Mouse (Mus musculus): Measurements from ENCODE around the gene Zbtb6.
A peak's percentile ranks its signal among the peaks of the same experiment; 100 is the strongest.

Gene Zbtb6

DNA sequence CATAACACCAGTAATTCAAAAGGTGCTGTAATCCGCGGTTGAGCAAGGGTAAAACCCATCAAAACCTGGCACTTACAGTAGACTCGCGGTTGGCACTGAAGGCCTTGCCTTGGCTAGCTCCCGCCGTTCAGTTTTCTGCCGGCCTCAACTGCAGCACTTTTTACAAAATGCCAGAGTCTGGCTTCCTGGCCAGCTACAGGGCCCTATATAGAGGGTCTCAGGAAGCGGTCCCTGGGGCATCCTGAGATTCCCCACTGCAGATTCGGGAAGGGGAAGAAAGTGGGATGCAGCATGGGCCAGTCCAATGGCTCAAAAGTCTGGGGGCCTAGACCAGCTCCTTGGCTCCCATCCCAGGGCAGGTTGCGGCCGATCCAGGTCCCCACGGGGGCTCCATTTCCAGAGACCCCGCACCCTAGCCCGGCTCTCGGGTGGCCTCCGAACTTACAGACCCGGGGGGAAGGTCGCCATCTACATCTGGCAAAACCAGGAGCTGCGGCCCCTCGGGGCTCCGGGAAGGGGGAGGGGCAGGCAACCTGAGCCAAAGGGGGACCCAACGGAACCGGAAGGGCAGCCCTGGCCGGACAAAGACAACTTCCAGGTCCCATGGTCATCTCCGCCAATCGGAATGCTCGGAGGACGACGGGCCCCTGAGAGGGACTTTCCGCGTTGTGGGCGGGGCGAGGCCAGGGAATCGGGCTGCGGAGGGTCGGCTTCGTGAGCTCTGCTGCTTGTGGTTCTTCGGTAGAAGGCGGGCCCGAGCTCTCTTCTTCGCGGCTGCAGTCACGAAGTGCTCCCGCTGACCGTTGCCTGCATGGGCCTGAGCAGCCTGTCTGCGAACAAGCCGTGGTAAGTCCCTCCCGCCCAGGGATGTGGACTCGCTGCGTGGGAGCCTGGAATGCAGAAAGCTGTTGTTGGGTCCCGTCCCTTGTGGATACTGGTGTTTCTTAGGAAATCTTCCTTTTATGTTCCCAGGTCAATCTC, at the start of gene Zbtb6, which contains the start of the genes Zbtb26 and Rabgap1:
TSS of gene Zbtb6 (minus strand) at position 561 of the 981 bp plus-strand sequence.
TSS of gene Zbtb26 (minus strand) at position 525 of the 981 bp plus-strand sequence.
TSS of gene Rabgap1 (plus strand) at position 669 of the 981 bp plus-strand sequence.
- peak; percentile 93 for DNase-seq

DNA sequence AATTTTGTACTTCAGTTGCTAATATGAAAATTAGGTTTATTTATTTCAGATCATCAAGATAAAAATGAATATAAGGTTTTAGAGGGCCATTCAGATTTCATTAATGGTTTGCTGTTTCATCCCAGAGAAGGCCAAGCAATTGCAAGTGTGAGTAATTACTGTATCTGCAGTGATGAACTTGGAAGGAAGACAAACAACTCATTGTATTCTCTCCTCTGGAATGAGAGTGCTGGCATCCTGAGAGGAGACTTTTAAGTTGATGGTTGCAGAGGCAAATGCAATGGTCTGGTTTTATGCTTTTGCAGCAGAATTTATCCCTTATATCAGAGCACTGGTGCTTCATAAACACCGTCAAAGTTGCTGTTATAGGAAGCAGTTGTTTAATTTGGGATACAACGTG, 46.0 kb upstream of the Zbtb6 start:
- DNase-seq, result no peak

DNA sequence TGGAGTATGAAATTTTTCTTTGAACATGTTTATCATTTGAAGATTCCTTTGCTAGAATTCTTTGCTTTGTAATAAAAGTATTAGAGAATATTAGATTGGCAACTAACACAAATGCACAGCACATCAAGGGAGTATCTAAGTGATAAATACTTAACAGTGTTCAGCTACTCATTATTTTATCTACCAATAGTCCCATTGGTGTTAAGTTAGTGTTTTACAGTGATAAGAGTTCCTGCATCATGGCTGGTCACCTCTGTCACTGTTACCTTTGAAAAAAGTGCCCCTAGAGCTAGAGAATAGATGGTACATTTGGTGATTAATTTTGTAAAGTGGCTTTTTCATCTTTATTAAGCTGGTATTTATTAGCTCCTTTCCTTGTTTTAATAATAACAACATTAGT, 43.4 kb upstream of the Zbtb6 start:
- no peak for DNase-seq

DNA sequence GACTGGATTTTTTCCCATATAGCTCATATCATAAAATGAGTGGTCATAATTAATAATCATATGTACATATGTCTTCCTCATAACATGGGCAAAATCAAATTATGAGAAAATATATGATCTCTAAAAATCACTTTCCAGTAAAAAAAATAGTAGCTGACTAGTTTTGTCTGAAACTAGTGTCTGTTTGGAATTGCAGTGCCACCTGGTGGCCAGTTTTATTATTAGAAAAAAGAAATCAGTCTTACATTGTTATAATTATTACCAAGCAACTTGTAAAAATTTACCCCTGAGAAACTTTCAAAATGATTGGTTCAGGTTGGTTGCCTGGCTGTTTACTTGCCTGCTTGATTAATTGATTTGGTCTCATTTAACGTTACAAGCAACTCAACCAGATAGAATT, 42.4 kb upstream of the Zbtb6 start:
- peak; percentile 69 for DNase-seq

DNA sequence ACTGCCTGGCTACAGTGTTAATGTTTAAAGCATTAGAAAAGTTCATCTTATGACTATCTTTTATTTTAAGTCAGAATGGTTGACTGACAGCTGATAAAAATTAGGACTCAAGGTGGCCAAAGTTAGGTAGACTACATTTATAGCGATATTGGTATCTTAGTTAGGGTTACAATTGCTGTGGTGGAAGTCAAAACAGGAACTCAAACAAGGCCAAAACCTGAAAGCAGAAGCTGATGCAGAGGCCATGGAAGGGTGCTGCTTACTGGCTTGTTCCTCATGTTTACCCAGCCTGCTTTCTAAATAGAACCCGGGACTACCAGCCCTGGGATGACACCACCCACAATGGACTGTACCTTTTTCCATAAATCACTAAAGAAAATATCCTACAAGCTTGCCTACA, 41.2 kb upstream of the Zbtb6 start:
- DNase-seq, result no peak

DNA sequence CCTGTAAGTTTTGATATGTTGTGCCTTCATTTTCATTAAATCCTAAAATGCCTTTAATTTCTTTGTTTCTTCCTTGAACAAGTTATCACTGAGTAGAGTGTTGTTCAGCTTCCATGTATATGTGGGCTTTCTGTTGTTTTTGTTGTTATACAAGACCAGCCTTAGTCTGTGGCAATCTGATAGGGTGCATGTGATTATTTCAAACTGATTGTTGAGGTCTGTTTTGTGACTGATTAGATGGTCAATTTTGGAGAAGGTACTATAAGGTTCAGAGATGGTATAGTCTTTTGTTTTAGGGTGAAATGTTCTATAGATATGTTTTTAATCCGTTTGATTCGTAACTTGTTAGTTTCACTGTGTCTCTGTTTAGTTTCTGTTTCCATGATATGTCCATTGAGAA, 37.1 kb upstream of the Zbtb6 start:
- no peak for DNase-seq

DNA sequence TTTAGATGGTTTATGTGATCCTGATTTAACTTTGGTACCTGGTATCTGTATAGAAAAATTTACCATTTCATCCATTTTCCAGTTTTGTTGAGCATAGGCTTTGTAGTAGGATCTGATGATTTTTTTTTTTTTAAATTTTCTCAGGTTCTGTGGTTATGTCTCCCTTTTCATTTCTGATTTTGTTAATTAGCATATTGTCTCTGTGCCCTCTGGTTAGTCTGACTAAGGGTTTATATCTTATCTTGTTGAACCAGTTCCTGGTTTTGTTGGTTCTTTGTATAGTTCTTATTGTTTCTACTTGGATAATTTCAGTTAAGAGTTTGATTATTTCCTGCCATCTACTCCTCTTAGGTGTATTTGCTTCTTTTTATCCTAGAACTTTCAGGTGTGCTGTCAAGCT, 36.6 kb upstream of the Zbtb6 start:
- no peak for DNase-seq

DNA sequence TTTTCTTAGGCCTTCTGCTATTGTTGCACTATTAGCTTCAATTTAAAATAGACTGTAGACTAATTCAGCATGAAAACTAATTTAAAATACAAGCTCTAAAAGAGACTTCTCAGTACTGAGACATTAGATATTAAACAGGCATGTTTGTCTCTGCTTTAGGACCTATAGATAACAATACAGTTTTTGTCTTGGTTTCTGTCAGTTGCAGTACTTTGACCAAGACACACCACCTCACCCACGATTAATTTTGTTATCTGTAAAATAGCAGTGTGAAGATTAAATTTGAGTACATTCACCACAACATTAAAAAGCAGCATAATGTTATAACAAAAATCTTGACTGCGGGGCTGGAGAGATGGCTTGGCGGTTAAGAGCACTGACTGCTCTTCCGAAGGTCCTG, 23.3 kb upstream of the Zbtb6 start:
- no peak for DNase-seq

DNA sequence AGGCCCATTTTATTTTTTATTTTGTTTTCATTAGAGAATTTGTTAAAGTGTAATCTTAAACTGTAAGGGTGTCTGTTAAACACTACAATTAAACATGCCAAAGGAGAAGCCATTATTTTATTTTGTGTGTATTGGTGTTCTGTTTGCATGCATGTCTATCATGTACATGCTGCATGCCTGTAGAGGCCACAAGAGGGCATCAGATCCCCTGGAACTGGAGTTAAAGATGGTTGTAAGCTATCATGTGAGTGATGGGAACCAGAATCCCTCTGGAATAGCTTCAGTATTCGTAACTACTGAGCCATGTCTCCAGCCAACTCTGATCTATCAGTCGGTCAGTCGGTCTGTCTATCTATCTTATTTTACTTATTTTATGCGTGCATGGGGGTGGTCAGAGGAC, 17.7 kb upstream of the Zbtb6 start:
- no peak for DNase-seq

DNA sequence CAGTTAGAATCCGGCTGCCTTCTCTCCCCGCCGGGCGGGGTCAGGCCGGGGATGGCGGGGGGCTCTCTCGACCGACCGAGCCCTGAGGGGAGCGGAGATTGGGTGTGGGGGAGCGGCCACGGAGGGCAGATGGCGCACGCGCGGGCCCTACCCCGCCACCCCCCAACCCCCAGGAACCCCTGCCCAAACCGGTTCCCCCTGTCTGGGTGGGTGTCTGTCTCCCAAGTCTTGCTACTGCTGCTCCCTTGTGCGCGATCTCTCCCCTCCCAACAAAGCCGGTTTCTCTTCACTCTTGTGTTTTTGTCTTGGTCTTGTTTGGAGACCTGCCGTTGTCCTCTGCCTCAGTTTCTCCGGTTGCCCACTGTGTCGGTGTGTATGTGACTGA, 9.4 kb upstream of the Zbtb6 start:
- DNase-seq, result peak; percentile 59

DNA sequence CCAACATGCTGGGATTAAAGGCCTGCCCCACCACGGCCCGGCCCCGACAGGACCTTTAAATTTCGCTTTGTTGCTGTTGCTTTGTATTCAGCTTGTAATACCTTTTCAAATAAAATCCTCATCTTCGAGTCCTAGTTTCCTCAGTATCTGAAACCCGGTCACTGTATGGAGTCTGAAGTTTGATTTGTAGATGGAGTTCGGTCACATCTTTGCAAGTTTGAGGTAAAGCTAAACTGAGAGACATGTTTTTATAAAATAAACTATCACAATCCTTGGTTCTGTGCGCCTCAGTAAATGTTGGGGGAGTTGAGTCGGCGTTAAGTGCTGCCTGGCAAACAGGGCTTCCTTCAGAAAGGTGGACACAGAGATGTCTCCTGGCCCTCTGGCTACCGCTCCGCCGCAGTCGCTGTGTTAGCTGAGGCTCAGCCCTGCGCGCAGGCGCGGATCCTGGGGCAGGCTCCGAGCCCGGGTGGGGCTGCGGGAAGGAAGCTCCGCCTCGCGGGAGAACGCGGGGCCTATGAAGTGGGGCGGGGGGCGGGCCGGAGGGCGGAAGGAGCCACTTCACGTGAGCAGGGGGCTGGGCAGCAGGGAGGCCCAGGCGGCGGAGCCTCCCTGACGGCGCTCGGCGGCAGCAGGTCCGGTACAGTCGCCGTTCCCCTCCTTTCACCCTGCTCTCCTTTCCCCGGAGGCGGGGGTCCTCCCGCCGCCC, 8.8 kb upstream of the Zbtb6 start:
- peak; percentile 92 for DNase-seq

DNA sequence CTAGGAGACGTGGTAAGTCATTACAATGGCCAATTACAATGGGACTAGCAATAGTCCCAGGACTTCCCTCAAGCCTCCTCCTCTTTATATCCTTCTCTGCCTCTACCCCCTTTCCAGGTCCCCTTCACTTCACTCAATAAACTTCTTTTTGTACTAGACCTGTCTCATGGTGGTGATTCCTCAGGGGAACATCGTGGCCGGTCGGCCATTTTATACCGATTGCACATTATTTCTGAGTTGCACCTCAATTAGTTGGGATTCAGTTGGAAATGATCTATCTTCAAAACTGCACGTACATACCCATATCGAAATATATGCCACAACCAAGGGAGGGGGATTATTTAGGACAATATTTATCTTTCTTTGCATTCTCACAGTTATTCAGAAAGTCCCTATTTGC, 11.4 kb downstream of the Zbtb6 start:
- DNase-seq, result no peak

DNA sequence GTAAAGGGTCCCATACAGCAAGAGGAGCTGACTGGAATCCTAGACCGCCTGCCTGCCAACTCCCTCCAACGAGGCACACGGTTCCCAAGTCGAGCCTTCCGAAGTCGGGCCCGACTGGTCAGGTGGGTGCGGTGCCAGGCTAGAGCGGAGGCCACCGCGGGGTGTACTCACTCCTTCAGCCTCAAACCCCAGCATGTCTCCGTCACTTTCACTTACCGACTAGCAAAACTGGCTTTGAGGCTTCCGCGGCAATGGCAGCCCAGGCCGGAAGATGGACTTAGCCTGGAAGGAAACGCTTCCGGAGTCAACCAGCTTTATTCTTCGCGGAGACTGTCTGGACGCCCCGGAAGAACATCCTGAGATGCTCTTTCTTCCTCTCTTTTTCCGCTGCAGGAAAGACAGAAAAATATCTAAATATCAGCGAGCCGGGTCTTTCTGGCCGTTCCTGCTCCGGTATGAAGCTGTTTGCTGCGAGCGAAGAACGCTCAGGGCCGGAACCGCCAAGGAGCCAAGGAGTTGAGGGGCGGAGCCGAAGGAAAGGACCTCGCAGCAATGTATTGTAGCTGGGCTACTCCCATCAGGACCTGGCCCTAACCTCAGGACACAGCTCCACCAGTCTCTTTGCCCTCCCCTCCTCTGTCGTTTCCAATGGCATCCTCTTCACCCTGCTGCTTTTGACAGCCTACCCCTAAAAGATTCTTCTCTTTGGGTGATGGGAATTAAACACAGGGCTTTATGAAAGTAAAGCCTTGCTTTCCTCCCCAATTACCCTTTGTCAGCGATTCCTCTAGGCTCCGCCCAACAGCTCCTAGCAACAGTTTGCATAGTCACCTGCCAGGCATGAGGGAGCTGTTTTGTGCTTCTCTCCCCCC, 12.1 kb downstream of the Zbtb6 start:
- peak; percentile 87 for DNase-seq

DNA sequence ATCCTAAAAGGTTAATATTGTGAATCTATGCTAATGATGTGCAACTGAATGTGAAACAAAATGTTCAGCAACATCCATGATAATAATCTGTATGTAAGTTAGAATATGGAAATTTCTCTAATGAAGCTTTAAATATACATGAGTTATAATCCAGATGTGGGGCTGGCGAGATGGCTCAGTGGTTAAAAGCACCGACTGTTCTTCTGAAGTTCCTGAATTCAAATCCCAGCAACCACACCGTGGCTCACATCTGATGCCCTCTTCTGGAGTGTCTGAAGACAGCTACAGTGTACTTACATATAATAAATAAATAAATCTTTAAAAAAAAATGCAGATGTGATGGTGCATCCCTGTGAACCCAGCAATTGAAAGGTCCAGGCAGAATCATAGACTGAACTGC, 19.3 kb downstream of the Zbtb6 start:
- no peak for DNase-seq

DNA sequence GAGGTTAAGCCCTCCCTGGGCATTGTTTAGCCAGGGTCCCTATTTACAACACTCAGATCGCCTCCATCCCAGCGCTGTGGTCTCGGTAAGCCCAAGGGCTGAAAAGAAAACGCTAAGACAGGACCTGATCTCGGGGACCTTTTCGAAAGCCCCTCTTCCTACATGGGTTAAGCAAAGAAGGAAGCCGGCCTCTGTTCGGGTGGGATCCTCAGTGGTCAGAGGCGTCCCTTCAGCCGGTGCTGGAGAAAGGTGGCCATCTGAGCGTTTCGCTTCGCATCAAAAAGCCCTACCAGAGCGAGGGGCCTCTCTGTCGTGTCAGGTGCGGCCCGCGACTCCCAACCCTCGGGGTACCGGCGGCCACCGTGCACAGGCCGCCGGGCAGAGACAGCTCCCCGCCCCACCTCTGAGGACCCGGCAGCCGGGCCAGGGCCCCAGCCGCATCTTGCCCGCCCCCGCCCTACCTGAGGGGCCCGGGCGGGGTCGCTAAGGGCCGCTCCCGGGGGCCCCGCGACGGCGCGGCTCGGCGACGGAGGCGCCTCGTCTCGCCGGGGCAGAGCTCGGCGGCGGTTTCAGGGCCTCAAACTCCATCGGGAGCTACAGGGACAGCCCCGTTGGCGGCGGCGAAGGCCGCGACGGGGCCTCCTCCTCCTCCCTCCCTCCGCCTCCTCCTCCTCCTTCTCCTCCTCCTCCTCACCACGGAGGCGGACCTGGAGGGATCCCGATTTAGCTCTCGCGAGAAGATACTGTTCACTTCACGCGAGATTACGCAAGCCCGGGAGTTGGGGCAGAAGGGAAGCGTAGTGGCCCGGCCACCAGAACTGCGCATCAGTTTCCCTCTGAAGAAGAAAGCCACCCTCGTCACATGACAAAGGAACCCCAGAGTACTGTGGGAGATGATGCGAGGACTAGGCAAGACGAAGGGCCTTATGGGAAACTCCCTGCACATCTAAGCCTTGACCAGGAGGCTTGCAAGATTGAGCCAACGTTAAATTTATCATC, 20.4 kb downstream of the Zbtb6 start, which contains the start of gene Rc3h2:
TSS of gene Rc3h2 (minus strand) at position 598 of the 999 bp plus-strand sequence.
- peak; percentile 97 for DNase-seq

DNA sequence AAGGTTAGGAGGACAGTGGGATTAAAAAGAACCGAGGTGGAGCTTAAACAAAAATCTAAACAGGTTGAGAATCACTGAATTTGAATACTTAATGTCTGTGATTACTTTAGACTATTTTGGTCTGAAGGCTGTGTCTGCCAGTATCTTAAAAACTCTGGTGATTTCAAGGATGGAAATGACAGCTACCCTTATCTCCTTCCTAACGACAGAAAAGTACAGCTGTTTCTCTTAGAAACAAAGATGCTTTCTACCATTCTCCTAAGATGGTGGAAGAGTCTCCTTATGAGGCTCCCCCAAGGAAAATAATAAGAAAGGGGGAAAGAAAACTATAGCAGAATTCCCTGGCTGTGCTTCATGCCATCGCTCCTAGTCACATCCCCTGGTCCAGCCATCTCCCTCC, 21.1 kb downstream of the Zbtb6 start:
- DNase-seq, result no peak

DNA sequence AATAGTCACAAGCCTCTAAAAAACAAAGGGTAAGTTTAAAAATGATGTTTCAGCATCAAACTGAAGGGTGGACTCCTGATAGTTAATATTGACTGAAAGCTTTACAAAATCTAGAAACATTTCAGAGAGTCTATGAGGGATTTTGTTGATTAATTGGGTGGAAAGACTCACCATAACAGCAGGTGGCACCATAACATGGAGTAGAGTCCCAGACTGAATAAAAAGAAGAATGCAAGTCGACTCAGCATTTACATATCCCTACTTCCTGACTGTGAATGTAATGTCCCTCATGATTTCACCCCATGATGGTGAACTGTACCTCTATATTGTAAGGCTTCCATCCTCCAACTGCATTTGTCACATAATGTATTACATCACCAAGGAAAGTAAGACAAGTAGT, 47.4 kb downstream of the Zbtb6 start:
- no peak for DNase-seq

DNA sequence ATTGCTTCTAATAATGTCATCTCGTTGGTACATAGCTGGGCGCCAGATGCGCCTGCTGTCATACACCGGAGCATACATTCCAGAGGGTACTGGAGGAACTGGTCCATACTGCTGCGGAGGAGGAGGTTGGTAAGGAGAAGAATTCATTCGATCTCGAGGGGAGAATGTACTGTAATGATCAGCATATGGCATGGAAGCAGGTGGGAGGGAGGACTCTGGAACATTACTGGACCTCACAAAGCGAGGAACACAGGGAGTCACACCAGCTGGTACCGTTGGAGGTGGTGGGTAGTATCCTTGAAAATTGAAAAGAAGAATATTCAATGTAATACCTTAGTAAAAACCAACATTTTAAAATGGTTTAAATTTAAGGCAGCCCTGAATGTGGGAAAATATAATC, 60.0 kb downstream of the Zbtb6 start:
- no peak for DNase-seq

DNA sequence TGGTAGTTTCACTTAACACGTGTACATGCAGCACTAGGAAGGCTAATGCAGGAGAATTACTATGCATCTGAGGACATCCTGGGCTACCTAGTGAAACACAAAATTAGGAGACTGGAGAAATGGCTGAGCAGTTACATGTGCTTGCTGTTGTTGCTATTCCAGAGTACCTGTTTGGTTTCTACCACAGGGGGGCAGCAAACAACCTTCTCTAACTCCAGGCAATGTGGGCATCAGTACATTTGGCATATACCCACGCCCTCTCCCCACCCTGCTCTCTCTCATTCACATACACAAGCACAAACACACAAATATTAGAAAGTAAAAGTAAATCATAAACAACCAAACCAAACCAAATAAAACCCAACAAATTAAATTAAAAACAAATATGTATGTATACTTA, 62.8 kb downstream of the Zbtb6 start:
- peak; percentile 67 for DNase-seq

DNA sequence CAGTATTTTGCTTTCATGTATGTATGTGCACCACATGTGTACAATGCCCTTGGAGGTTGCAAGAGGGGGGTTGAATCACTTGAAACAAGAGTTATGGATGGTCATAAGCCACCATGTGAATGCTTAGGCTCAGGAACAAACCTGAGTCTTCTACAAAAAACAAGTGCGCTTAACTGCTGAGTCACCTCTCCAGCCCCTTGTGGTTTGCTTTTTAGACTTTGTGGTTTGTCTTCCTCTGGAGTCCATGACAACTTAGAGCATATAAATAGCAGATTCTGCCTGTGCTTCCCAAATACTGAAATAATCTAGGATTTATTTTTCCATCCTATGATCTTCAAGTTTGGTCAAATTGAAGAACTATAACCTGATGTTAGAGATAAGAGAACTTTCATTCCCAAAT, 67.0 kb downstream of the Zbtb6 start:
- no peak for DNase-seq
